Mouse (Mus musculus) mature B cell (primary cell): ENCODE measurements around the gene Fgfr2.

Experiments used
- in situ Hi-C: fragments of 300-500 bp; cut with MboI; formaldehyde crosslinking; loops from 2 replicates; pipeline ENCODE4 v1.14.3; 2019

The Fgfr2 gene

GRCm38 (mm10) chr7:133088411-133088810 lies 34.7 kb downstream of the Fgfr2 start:
- in situ Hi-C loops = no loop called here

GRCm38 (mm10) chr7:133085408-133085807 lies 37.7 kb downstream of the Fgfr2 start:
- in situ Hi-C loops = no loop called here

- in situ Hi-C loops = no loop called here
Observed at GRCm38 (mm10) chr7:133083936-133084614, 39.1 kb downstream of the Fgfr2 start.

- in situ Hi-C loops = no loop called here
Observed at GRCm38 (mm10) chr7:133078929-133079328, 44.2 kb downstream of the Fgfr2 start.

DNA sequence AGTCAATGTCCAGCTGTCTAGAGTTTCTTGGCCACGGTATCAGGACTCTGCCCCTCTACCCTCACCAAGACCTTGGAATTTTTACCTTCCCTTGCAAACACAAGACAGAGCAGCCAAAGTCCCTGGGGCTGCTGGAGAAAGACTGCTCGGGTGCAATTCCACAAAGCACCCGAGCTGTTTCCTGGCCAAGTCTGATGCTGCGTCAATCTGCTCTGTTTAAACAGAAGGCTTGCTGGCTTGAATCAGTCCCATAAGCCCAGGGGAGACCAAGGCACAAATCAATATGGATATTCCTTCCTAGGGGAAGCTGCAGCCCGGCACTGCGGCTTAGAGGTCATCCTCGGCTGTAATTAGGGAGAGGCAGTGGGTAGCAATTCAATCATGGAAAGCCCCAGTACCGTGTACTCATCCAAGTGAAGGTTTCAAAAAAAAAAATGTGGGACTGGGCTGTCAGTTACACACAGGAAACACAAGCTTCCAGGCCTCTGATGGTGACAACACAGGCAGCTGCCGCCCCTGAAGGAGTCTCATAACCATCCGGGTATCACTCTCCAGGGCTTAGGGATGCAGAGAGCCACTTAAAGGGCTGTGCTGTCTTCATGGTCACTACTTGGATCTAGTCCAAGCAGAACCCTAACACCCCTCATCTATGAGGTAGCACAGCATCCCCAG lies 48.6 kb downstream of the Fgfr2 start:
- in situ Hi-C loops = no loop called here

GRCm38 (mm10) chr7:133073147-133073651 lies 50.0 kb downstream of the Fgfr2 start:
- in situ Hi-C loops = no loop called here

- in situ Hi-C loops = no loop called here
Observed at GRCm38 (mm10) chr7:133072535-133072934, 50.6 kb downstream of the Fgfr2 start.

GRCm38 (mm10) chr7:133067321-133067841 lies 55.8 kb downstream of the Fgfr2 start:
- in situ Hi-C loops = no loop called here

- in situ Hi-C loops = no loop called here
Observed at GRCm38 (mm10) chr7:133066776-133067175, 56.4 kb downstream of the Fgfr2 start.

GRCm38 (mm10) chr7:133062055-133062454 lies 61.1 kb downstream of the Fgfr2 start:
- in situ Hi-C loops = no loop called here

- in situ Hi-C loops = no loop called here
Observed at GRCm38 (mm10) chr7:133060170-133060569, 63.0 kb downstream of the Fgfr2 start.

- in situ Hi-C loops = no loop called here
Observed at GRCm38 (mm10) chr7:133059517-133060104, 63.5 kb downstream of the Fgfr2 start.

DNA sequence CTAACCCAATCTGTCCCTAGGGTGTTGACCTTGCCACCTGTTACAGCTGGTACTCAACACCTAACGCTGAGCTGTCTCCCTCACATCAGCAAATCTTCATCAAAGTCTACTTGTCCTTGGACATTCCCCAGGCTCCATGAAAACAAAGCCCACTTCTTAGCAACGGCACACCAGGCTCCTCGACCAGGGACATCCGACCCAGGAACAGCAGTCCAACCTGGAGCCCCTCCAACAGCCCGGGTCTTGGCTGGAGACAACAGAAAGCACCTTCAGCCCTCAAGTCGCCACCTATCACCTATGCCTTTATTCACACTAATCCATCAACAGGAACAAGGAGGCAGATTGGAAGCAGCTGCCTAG lies 64.0 kb downstream of the Fgfr2 start:
- in situ Hi-C loops = no loop called here

- in situ Hi-C loops = no loop called here
Observed at GRCm38 (mm10) chr7:133058496-133059149, 64.5 kb downstream of the Fgfr2 start.

DNA sequence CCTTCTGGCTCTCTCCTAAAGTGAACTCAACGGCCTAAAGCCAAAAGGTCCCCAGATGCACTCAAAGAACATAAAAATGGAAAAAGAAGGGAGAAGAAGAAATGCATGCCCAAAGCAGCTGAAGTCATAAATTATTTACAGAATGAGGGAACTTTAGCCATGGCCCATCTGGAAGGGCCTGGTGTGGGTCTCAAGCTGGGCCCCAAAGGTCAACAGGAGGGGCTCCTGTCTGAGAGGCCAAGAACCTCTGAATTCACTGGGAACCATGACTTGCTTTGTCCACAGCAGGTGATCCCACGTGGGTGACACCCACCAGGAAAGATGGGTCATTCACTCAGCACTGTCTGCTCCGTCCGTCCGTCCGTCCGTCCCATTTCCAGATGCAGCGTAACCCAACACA lies 66.2 kb downstream of the Fgfr2 start:
- in situ Hi-C loops = no loop called here

GRCm38 (mm10) chr7:133054486-133054885 lies 68.7 kb downstream of the Fgfr2 start:
- in situ Hi-C loops = no loop called here

GRCm38 (mm10) chr7:133053757-133054156 lies 69.4 kb downstream of the Fgfr2 start:
- in situ Hi-C loops = no loop called here

DNA sequence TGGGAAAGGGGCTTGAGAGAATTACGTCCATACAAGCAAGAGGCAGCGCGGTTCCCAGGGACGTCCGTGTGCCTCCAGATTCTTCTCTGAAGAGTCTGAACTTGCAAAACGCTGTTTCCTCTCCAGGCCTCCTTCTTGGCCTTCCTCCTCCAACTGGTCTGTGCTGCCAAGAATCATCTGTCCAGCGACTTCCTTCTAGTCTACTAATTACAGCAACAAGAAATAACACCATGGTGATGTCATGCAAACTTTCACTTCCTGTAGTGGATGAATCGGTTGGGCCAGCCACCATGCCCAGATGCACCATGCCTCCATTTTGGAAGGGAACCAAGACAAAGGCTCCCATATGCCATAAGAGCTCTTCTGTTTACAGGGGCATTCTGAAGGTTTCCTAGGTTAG lies 70.3 kb downstream of the Fgfr2 start:
- in situ Hi-C loops = no loop called here

GRCm38 (mm10) chr7:133050681-133051080 lies 72.5 kb downstream of the Fgfr2 start:
- in situ Hi-C loops = no loop called here

DNA sequence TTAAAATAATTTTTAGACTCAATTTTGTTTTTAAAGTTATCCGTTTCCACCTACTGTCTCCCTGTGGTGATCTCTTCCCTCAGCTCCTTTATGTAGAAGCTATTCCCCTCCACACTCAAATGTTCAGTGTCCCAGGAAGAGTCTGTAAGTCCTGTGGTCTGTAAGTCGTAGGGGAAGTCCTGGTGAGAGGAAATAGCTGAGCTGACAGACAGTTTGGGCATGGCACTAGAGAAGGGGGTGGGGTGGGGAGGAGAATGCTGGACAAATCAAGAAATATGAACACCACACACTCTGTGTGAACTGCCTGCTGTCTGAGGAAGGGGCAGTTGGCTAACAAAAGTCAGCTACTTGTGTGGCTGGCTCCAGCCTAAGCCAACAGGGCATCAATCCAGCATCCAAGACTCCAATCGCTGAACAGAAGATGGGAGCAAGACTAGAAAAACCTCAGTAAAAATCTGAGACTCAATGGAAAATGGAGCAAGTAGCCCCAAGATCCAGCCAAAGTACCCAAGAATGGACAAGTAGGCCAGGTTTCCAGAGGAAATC lies 75.0 kb downstream of the Fgfr2 start:
- in situ Hi-C loops = no loop called here

- in situ Hi-C loops = no loop called here
Observed at GRCm38 (mm10) chr7:133047287-133047686, 75.9 kb downstream of the Fgfr2 start.

GRCm38 (mm10) chr7:133044721-133045120 lies 78.4 kb downstream of the Fgfr2 start:
- in situ Hi-C loops = no loop called here
